Mouse (Mus musculus) midbrain, embryonic 12.5 days (tissue): ENCODE measurements around the gene Frmd4b. TPM values are rescaled to one million over a fixed set of nuclear protein-coding genes. Genes with fewer than 3 reads are reported as not detected.

Experiments used
- ATAC-seq: fragments of 200-750 bp; cut with Nextera tagmentation; 2 replicates; pipeline ENCODE4 v1.8.0; 2017; ENCODE audit warnings: low read depth, moderate TSS enrichment, moderate library complexity; ENCODE audit not compliant: low FRiP score
- H3K27ac ChIP-seq: fragments of 300-500 bp; sonication (generic); replicated peaks from 2 replicates; pipeline ENCODE4 v1.5.1; 2016; ENCODE audit warnings: mild to moderate bottlenecking
- H3K27me3 ChIP-seq: fragments of 300-500 bp; sonication (generic); 2 replicates; pipeline ENCODE4 v1.6.1; 2016; ENCODE audit warnings: mild to moderate bottlenecking
- H3K36me3 ChIP-seq: fragments of 300-500 bp; sonication (generic); 2 replicates; pipeline ENCODE4 v1.6.1; 2016
- H3K4me1 ChIP-seq: fragments of 300-500 bp; sonication (generic); 2 replicates; pipeline ENCODE4 v1.6.1; 2016
- H3K4me2 ChIP-seq: fragments of 300-500 bp; sonication (generic); replicated peaks from 2 replicates; pipeline ENCODE4 v1.6.1; 2016; ENCODE audit warnings: mild to moderate bottlenecking, moderate library complexity
- H3K4me3 ChIP-seq: fragments of 300-500 bp; sonication (generic); 2 replicates; pipeline ENCODE4 v1.5.1; 2016; ENCODE audit warnings: mild to moderate bottlenecking
- H3K9ac ChIP-seq: fragments of 300-500 bp; sonication (generic); replicated peaks from 2 replicates; pipeline ENCODE4 v1.6.1; 2016; ENCODE audit warnings: mild to moderate bottlenecking, moderate library complexity
- H3K9me3 ChIP-seq: fragments of 300-500 bp; sonication (generic); 2 replicates; pipeline ENCODE4 v1.6.1; 2016; ENCODE audit warnings: mild to moderate bottlenecking
- WGBS: fragments of 180-500 bp; shearing (Covaris S2); methylation state at CpG from one replicate; pipeline ENCODE4 v1.1.7; 2016; 5-methylcytosine and 5-hydroxymethylcytosine counted together
- polyA plus RNA-seq: library from polyadenylated mRNA; unstranded; fragments of >200 nt; fragmentation: Nextera tagmentation; extraction: Ambion mirVana; gene quantifications from 2 replicates; pipeline ENCODE4 v1.2.1, GENCODE M21; 2016

Gene Frmd4b
- polyA plus RNA-seq, 1 experiment from 2014 or later, result 33.8 TPM

DNA sequence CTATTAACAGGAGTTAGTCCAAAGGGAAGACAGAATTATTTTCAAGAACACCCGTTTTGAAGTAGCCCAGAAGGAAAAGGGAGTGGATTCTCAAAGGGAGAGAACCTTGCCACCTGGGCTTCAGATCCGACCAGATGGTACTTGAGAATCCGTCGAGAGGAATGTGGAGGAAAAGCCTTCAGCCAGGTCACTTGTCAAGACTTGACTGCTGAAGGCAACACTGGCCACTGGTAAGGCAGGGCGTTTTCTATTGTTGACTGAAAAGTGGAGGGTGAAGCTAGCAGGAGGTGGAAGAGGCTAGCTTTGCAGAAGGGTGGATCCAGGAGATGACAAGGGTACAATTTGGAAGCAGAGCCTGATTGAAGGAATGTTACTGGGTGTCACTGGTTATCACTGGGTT lies 324.4 kb downstream of the Frmd4b start:
- 81% methylated on average over 5 of the region's 5 CpGs for WGBS
- Histone ChIP-seq H3K4me2 (no peak overlapping the region), H3K4me1 (peaks cover 9% of the 10 kb centered on the region; the same call in 1 of the 2 replicates), H3K27ac (no peak overlapping the region), H3K9me3 (no peaks in the 10 kb centered on the region), H3K27me3 (no peaks in the 10 kb centered on the region), H3K4me3 (no peak overlapping the region), H3K36me3 (peaks cover 69% of the 10 kb centered on the region), H3K9ac (no peak overlapping the region)
- ATAC-seq, result no peak

DNA sequence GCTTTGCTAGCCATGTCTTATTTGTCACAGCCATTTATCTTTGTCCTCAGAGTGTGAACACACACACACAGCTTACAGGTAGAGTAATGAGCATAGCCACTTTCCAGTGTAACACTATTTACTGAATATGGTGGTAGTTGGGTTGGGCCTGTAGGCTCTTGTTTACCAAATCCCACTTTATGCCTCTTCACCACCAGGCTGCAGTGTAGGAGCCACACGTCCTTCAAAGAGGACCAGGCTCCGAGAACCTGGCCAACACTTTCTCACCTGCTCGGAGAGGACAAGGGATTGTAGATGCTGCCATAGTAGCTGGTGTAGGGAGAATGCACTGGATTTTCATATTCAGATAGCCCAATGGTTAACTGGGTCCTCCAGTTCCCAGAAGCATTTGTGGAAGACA lies 325.2 kb downstream of the Frmd4b start:
- Histone ChIP-seq H3K9ac (no peak overlapping the region), H3K4me3 (no peak overlapping the region), H3K4me2 (no peak overlapping the region), H3K36me3 (peaks cover 69% of the 10 kb centered on the region), H3K27ac (no peak overlapping the region), H3K27me3 (no peaks in the 10 kb centered on the region), H3K9me3 (no peaks in the 10 kb centered on the region), H3K4me1 (peaks cover 9% of the 10 kb centered on the region; the same call in 1 of the 2 replicates)
- 93% methylated on average over 3 of the region's 3 CpGs for WGBS
- ATAC-seq, result no peak

DNA sequence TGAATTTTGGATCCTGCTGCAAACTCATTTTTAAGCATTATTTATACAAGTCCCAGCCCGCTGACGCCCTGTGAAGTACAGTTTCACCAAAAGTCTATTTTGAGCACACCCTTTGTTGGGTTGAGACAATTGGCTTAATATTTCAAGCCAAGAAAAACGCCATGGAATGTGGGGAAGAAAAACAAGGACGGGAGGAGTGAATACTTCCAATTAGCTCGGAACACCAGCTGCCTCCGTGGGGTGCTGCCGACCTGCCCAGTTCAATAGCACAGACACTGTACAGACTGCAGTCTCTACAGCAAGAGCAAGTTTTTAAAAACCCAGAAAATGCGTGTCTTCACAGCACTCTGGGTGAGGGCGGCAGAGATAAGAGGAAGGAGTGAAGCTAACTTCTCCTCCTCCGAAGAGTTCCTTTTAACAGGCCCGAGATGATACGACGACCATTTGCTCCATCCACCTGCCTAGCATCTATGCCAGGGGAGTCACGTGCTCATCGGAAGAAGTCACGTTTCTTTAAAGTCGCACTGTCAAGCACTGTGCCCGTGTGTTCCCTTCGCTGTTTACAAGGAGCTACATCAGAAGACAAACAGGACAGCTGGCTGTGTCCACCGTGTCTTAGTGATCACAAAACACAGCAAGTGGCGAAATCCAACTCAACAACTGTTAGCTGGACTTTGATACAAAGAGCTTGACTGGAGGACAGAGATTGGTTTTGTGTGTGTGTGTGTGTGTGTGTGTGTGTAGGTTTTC lies 326.0 kb downstream of the Frmd4b start:
- Histone ChIP-seq H3K4me1 (peaks cover 9% of the 10 kb centered on the region; the same call in 1 of the 2 replicates), H3K9me3 (no peaks in the 10 kb centered on the region), H3K9ac (no peak overlapping the region), H3K4me2 (no peak overlapping the region), H3K27ac (no peak overlapping the region), H3K4me3 (no peak overlapping the region), H3K36me3 (peaks cover 63% of the 10 kb centered on the region), H3K27me3 (no peaks in the 10 kb centered on the region)
- ATAC-seq, result no peak
- WGBS, result 75% methylated on average over 21 of the region's 21 CpGs

DNA sequence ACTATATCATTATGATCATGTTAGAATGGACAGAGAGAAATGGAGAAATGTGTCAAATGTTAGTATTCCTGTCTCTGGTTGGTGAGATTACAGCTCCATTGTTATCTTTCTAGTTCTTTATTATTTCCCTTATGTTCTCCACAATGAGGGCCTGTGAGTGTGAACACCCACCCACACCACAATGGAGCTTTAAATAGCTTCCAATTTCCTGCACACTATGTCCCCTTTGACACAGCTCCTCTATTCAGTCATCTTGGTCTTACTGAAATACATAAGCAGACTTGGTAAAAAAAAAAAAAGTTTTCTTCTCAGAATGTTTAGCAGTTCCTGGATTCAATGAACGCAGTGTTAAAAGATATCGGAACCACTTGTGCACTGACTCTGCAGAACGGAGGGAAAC lies 326.7 kb downstream of the Frmd4b start:
- Histone ChIP-seq H3K4me1 (peaks cover 9% of the 10 kb centered on the region; the same call in 1 of the 2 replicates), H3K9ac (no peak overlapping the region), H3K36me3 (peaks cover 62% of the 10 kb centered on the region), H3K27me3 (no peaks in the 10 kb centered on the region), H3K4me2 (no peak overlapping the region), H3K27ac (no peak overlapping the region), H3K4me3 (no peak overlapping the region), H3K9me3 (no peaks in the 10 kb centered on the region)
- WGBS, result 75% methylated on average over 3 of the region's 3 CpGs
- no peak for ATAC-seq

DNA sequence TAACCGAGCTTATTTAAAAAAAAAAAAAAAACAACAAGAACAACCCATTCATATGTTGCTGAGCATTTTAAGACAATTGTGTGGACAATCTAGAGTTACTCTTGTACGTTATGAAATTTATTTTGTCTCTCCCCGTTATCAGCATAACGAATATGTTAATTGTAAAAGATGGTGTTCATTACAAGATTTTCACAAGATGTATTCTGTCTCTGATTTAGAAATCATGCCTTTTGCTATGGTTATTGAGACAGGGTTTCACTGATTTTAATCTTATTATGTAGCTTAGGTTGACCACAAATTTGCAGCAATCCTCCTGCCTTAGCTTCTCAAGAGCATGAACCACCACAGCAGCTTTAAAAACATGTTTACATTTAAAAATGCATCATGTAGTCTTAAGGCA lies 327.5 kb downstream of the Frmd4b start:
- WGBS, result 92% methylated on average over 4 of the region's 4 CpGs
- peaks cover 54% of the 10 kb centered on the region for H3K36me3 ChIP-seq
- no peak overlapping the region for H3K9ac ChIP-seq

DNA sequence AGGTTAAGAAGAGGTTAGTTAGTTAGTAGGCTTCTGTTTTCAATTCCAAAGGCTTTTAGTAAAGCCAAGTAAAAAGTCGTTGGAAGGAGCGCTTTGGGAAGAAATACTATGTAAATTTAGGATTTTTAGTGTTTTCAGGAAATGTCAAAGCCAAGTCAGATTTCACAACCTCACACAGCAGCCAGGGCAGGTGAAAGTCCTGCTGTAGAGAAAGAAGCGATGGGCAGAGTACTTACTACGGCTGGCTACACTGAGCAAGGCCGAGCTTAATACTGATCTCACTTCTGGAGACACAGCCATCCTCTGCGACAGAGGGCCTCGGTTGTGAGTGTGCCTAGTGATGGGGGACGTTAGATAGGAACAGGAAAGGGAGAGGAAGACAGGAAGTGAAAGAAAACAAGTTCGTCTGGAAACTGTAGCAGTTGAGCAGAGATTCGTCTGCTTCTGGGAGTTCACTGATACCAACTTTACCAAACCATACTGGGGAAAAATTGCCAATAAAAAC lies 328.0 kb downstream of the Frmd4b start:
- Histone ChIP-seq H3K4me3 (no peak overlapping the region), H3K27me3 (no peaks in the 10 kb centered on the region), H3K27ac (no peak overlapping the region), H3K4me1 (peaks cover 9% of the 10 kb centered on the region; the same call in 1 of the 2 replicates), H3K9me3 (no peaks in the 10 kb centered on the region), H3K4me2 (no peak overlapping the region), H3K36me3 (peaks cover 49% of the 10 kb centered on the region), H3K9ac (no peak overlapping the region)
- ATAC-seq, result no peak
- WGBS, result 76% methylated on average over 10 of the region's 10 CpGs

More for the DNA sequence above, 327.5 kb downstream of the Frmd4b start:
- no peak for ATAC-seq
- H3K4me1 ChIP-seq, result peaks cover 9% of the 10 kb centered on the region; the same call in 1 of the 2 replicates
- no peak overlapping the region for H3K4me3 ChIP-seq
- no peak overlapping the region for H3K4me2 ChIP-seq
- no peaks in the 10 kb centered on the region for H3K27me3 ChIP-seq
- no peaks in the 10 kb centered on the region for H3K9me3 ChIP-seq
- H3K27ac ChIP-seq, result no peak overlapping the region

DNA sequence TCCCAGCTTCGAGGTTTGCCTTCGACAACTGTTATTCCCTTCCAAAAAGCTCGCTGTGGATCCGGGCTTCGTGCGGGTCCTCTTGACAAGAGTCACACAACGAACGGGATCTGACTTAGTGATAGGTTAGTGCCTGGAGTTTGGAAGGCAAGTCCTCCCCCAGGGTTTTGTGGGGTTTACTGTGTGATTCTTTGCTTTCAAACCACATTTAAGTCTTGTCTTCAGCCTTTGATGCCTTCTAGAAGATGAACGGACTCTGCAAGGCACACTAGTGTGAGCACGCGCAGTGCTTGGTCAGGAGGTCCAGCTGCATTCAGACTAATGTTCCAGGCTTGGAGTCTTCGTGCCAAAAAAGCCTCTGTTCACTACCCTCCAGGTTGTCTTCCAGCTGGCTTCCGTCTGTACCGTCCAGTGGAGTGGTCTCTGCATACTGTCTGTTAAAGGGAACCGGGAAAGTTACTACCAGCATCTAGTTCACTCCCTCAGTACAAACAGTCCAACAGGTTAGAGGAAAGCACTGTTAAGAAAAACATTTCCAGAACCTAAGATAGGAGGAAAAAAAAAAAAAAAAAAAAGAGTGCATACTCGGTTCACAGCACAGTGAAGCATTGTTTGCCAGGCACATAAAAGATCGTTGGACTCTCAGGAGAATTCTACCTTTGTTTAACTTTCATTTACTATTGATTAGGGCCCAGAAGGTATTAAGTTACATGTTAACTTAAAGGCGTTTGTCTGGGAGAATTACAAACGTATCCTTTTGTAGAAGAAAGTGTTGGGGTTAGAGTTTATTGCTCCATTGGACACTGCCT lies 329.1 kb downstream of the Frmd4b start:
- no peaks in the 10 kb centered on the region for H3K9me3 ChIP-seq
- H3K27ac ChIP-seq, result no peak overlapping the region
- ATAC-seq, result no peak
- peaks cover 9% of the 10 kb centered on the region; the same call in 1 of the 2 replicates for H3K4me1 ChIP-seq
- 84% methylated on average over 19 of the region's 19 CpGs for WGBS
- no peak overlapping the region for H3K4me2 ChIP-seq
- no peak overlapping the region for H3K9ac ChIP-seq
- H3K4me3 ChIP-seq, result no peak overlapping the region
- no peaks in the 10 kb centered on the region for H3K27me3 ChIP-seq
- peaks cover 38% of the 10 kb centered on the region for H3K36me3 ChIP-seq

DNA sequence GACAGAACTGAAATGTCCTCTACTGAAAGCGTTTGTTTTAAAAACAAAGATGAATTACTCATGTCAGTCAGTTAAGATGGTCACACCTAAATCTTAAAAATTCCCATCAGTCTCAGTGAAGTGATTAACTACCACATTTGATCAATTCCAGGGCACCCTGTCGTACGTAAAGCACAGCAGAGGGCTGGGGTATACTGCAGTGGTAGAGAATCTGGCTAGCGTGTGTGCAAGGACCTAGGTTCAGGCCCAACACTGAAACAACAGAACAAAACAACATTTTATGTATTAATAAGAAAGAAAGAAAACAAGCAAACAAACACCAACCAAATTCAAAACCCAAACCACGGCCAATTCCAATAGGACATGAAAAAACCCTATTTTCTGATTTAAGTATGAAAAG lies 331.0 kb downstream of the Frmd4b start:
- peaks cover 19% of the 10 kb centered on the region for H3K36me3 ChIP-seq
- H3K4me3 ChIP-seq, result no peak overlapping the region
- ATAC-seq, result no peak
- no peaks in the 10 kb centered on the region for H3K27me3 ChIP-seq
- 96% methylated on average over 5 of the region's 5 CpGs for WGBS
- no peaks in the 10 kb centered on the region for H3K9me3 ChIP-seq
- no peak overlapping the region for H3K9ac ChIP-seq
- no peak overlapping the region for H3K27ac ChIP-seq
- peaks cover 6% of the 10 kb centered on the region; the same call in 1 of the 2 replicates for H3K4me1 ChIP-seq
- no peak overlapping the region for H3K4me2 ChIP-seq

DNA sequence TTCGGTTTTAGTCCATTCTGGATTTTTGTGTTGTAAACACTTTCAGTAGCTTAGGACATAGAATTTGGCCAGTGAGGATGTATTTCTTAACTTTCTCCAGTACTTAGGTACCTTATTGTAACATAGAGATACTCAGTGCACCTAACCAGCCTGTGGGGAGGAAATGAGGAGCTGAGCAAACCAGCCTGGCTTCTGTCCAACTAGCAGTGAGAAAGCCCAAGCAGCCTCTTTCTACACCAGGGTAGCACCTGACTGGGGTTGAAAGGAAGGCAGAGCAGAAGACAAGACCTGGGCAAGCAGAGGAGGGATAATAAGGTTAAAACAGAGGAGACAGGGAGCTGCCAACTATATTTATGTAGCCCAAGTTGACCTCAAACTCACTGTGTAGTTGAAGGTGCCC lies 333.7 kb downstream of the Frmd4b start:
- Histone ChIP-seq H3K36me3 (peaks cover 18% of the 10 kb centered on the region), H3K27ac (no peak overlapping the region), H3K9me3 (no peaks in the 10 kb centered on the region), H3K4me2 (no peak overlapping the region), H3K4me3 (no peak overlapping the region), H3K4me1 (no peaks in the 10 kb centered on the region), H3K9ac (no peak overlapping the region), H3K27me3 (peaks cover 21% of the 10 kb centered on the region)
- WGBS, result 100% methylated on average over 1 of the region's 1 CpGs
- ATAC-seq, result no peak

DNA sequence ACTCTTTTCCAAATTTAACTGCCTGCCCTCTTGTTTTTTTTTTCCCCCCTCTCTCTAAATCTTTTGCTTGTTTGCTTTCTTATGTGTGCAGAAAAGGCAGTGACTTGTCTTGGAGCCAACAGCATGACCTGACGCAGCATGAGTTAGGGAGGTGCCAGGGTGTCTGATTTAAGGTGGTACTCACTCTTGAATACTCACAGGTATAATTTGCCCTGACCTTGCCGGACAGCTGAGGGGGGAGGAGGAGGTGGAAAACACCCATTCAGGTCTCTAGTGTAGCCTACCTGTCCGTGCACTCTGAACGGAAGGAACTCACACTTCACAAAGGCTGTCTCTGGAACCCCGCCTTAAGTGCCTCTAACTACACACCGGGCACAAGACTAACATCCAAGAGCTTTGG lies 338.5 kb downstream of the Frmd4b start:
- Histone ChIP-seq H3K4me3 (no peak overlapping the region), H3K9me3 (no peaks in the 10 kb centered on the region), H3K36me3 (no peaks in the 10 kb centered on the region), H3K27me3 (peaks cover 31% of the 10 kb centered on the region), H3K4me2 (no peak overlapping the region), H3K27ac (no peak overlapping the region), H3K9ac (no peak overlapping the region), H3K4me1 (peaks cover 14% of the 10 kb centered on the region)
- WGBS, result 31% methylated on average over 6 of the region's 6 CpGs
- no peak for ATAC-seq

DNA sequence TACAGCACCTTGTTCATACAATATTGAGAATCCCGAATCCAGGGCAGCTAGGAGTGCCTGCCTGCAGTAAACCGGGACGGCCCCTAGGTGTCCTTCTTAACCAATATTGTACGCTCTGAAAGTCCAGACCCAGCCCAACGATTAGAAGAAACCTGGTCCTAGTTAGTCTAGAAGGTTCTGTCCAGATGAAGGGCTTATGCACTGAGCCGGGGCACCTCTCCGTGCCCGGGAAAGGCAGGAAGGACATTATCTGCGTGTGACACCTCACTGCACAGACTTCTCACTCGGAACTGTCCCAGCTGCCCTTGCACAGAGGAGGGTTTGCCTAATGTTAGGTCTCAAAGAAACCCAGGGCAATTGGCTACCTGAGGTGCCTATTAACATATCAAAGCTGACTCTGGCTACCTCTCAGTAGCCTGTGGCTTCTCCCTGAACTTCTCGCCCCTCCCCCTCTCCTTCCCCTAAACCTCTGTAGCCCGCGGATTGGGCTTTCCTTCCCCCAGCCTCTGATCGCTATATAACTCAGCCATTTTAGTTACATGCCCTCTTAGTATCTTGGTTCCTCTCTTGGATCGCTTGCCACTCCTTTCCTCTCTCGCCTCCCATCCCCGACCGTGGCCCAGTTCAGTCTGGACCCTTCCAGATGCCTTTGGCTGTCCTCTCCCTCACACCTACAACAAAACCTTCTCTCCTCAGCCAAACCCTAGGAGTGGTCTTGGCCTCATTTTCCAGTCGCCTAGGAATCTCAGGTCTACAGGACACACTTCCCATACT lies 339.1 kb downstream of the Frmd4b start:
- ATAC-seq, result peak; percentile 63
- H3K27ac ChIP-seq, result no peak overlapping the region
- H3K4me3 ChIP-seq, result no peak overlapping the region
- H3K27me3 ChIP-seq, result peaks cover 31% of the 10 kb centered on the region
- H3K4me2 ChIP-seq, result peak overlapping the region; percentile 45
- WGBS, result 2% methylated on average over 19 of the region's 19 CpGs
- H3K36me3 ChIP-seq, result no peaks in the 10 kb centered on the region
- H3K4me1 ChIP-seq, result peaks cover 14% of the 10 kb centered on the region
- no peak overlapping the region for H3K9ac ChIP-seq
- H3K9me3 ChIP-seq, result no peaks in the 10 kb centered on the region
